Mouse (Mus musculus): Measurements from ENCODE around the gene Ankmy1. TPM values are rescaled to one million over a fixed set of nuclear protein-coding genes. Genes with fewer than 3 reads are reported as not detected.

The Ankmy1 gene
- total RNA-seq, 2 experiments from 2014 or later: 0.15 TPM; not detected in 1

- no peak for DNase-seq
Observed at GRCm38 (mm10) chr1:92815756-92816294, 86.9 kb downstream of the Ankmy1 start.

GRCm38 (mm10) chr1:92815100-92815499, 87.6 kb downstream of the Ankmy1 start:
- no peak for DNase-seq

GRCm38 (mm10) chr1:92814319-92814718, 88.4 kb downstream of the Ankmy1 start:
- no peak for DNase-seq

Small RNA genes lying within 50 kb of the gene (microRNA-seq; reads per million reads assigned to microRNA genes)
- gene Mir149: 4,304 to 7,587 reads per million in 2 experiments

Other genes with a start within 250 kb of the Ankmy1 start
- gene Gpc1, start 71.3 kb downstream of the Ankmy1 start, total RNA-seq (2021): 100 to 1,000 TPM; 147 to 157 TPM
- gene Dusp28, start 4.1 kb upstream of the Ankmy1 start, total RNA-seq (2021): 10 to 100 TPM; 11.4 to 12.3 TPM
- 10 to 100 TPM; 37.2 to 44.5 TPM for gene Rnpepl1, start 7.9 kb upstream of the Ankmy1 start, total RNA-seq (2021)
- 10 to 100 TPM; 42.2 to 45.8 TPM for gene Capn10, start 31.5 kb upstream of the Ankmy1 start, total RNA-seq (2021)
- gene Gpr35, start 48.0 kb upstream of the Ankmy1 start, total RNA-seq (2021): under 1 TPM; 0.25 to 0.51 TPM
- gene Aqp12, start 103.4 kb upstream of the Ankmy1 start, total RNA-seq (2021): not detected
- 100 to 1,000 TPM; 607 to 610 TPM for gene Kif1a, start 199.0 kb upstream of the Ankmy1 start, total RNA-seq (2021)
- gene Agxt, start 232.3 kb upstream of the Ankmy1 start, total RNA-seq (2021): not detected